Mouse (Mus musculus): Measurements from ENCODE around the gene Ciao2b. TPM values are rescaled to one million over a fixed set of nuclear protein-coding genes. Genes with fewer than 3 reads are reported as not detected.
"Not testable (repeated sequence)": the region's sequence is repeated elsewhere in the genome, so short reads cannot be mapped to it uniquely, and the experiment has no call there.

Gene Ciao2b
- 10 to 100 TPM; 31.4 to 33.5 TPM for total RNA-seq (2021)

DNA sequence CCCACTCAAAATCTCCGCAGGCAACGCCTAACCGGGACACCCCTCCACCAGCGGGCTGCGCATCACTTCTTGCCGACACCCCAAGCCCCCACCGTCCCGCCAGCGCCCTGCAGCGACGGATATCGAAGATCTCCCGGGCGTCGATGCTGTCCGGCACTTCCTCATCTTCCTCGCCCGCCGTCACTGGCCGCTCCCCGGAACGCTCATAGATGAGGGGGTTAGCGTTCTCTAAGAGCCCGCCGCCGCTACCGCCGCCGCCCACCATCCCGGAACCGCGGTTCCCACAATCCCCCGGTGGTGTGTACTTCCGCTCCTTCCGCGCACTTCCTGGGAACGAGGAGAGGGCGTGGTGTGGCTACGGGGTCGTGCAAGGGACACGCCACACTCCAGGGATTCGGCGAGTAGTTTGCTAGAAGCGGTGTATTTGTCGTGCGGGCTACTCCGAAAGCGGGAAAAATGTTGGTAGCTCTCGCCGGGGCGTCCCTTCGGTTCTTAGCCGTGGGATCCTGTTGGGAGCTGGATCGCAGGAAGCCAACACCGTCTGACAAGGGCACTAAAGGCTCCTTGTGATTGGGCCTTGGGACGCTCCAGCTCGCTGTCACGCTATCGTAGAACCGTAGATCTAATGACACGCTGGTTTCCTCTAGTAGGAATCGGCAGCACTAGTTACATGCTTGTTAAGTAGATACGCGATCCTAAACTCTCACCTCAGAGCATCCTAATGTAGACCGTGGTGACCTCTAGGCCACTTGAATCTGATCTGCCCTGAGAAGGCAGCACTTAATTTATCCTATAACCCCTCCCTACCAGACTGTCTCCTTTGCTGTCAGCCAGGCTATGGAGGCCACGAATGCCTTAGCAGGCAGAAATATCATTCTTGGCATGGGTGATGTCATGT is at the start of gene Ciao2b:
Gene Ciao2b (minus strand): TSS at position 540 of the 898 bp plus-strand sequence.
- DNase-seq (ENCODE audit: low spot score in 2 of 2) = peak; percentile 91 to 93
- intact Hi-C loops (cut with DNase I) = loop anchor here (5.0 kb wide), 3 partner anchors 39 to 656 kb away; partner anchors contain the start of genes E2f4 and Exoc3l

DNA sequence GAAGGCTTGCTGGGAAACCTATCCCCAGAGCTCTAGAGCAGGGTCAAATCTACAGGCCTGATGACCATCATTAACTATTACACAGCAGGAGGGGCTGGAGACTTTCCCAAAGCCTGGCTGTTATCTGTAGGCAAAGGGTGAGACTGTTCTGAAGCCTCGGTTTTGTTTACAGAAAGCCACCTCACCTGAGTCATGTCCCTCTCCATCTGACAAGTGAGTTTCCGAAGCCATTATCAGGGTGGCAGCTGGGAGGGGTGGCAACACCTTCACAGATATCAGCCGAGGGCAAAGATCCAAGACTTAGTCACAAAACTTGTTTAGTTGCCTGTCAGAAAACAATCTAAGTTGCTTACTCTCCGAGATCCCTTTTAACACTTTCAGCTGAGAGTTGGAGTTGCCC is 46.7 kb upstream of the Ciao2b start:
- no peak for DNase-seq (ENCODE audit: low spot score in 2 of 2)
- intact Hi-C loops (cut with DNase I) = no loop called here

DNA sequence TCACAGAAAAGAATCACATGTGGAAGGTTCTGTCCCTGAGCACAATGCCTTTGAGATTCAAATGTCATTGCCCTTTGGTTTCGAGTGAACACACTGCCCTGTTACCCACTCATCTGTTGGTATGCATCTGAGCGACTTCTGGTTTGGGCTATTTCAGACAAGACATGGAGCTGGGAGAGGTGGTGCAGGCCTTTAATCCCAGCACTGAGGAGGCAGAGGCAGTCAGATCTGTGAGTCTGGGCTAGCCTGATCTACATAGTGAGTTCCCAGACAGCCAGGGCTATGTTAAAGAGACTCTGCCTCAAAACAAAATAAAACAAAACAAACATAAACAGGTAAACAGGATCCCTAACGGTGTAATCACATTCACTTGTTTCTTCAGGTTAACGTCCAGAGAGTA is 13.8 kb upstream of the Ciao2b start:
- intact Hi-C loops (cut with DNase I) = loop anchor here (5.0 kb wide), 1 partner anchor 562 kb away; no protein-coding TSS in a partner anchor
- no peak for DNase-seq (ENCODE audit: low spot score in 2 of 2)

DNA sequence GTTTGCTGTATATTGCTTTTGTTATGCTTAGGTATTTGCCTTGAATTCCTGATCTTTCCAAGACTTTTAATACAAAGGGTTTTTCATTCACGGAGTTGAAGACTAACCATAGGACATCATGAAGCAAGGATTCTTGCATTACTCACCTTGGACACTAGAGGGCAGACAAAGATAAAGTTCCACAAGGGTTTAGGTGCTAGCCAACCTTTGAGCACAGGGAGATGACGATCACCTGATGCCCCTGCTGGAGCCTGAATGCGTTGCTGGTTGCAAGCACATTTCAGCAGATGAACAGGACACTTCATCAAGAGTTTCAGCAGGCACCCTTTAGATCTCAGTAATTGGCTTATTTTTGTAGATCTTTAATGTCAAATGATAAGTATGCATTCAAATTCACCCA is 13.2 kb upstream of the Ciao2b start:
- intact Hi-C loops (cut with DNase I) = loop anchor here (1.0 to 5.0 kb wide), 2 partner anchors 10 to 562 kb away; no protein-coding TSS in a partner anchor

DNA sequence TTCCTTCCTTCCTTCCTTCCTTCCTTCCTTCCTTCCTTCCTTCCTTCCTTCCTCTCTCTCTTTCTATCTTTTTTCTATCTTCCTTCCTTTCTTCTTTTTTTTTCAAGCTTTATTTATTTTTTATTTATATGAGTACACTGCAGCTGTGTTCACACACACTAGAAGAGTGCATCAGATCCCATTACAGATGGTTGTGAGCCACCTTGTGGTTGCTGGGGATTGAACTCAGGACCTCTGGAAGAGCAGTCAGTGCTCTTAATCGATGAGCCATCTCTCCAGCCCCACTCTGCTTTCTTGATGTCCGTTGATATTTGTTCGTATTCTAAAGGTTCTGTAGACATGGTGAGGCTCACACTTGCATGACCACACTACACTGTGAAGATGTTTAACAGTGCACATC is 2.4 kb upstream of the Ciao2b start:
- intact Hi-C loops (cut with DNase I) = loop anchor here (5.0 kb wide), 3 partner anchors 42 to 653 kb away; partner anchors contain the start of genes E2f4 and Exoc3l
- not testable (repeated sequence) for DNase-seq (ENCODE audit: low spot score in 2 of 2)

More for the DNA sequence above, 13.2 kb upstream of the Ciao2b start:
- DNase-seq (ENCODE audit: low spot score in 2 of 2) = peak; percentile 51 to 70

DNA sequence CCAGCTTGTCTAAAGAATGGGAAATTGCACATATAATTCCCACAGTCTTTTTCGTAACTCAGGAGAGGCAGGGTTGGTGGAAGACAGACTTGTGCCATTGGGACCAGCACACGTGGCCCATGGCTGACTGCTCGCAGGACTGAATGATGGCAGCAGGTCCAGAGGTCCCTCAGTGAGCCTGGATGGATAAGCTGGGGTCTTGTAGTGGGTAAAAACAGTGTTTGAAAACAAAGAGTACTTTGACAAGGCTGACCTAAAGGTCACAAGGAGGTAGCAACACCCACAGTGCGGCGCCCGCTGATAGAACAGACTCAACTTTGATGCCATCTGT is 524 bp upstream of the Ciao2b start:
- intact Hi-C loops (cut with DNase I) = loop anchor here (5.0 kb wide), 3 partner anchors 40 to 655 kb away; partner anchors contain the start of genes E2f4 and Exoc3l
- no peak for DNase-seq (ENCODE audit: low spot score in 2 of 2)

DNA sequence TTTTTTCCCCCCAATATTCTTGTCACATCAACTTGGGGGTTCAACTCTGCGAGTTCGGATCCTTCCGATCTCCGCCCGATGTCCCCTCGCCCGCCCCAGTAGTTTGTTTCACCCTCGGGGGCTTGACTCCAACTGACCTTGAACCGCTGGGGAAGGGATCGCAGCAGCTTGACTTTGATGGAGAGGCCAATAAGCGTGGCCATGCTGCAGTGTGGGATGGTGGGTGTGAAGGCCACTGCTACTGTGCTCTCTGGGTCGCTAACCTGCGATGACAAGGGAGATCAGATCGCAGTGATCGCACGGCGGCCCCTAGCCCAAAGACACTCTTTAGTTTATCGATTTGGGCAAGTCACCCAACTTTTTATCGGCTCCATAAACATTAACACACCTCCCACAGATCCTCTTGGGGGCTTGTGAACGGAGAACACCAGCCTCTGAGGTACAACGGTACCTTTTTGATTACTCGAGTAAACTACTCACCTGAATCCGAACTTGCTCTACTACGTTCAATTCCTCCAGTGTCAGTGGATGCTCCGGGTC is 864 bp downstream of the Ciao2b start:
- intact Hi-C loops (cut with DNase I) = loop anchor here (5.0 kb wide), 3 partner anchors 39 to 656 kb away; partner anchors contain the start of genes E2f4 and Exoc3l

DNA sequence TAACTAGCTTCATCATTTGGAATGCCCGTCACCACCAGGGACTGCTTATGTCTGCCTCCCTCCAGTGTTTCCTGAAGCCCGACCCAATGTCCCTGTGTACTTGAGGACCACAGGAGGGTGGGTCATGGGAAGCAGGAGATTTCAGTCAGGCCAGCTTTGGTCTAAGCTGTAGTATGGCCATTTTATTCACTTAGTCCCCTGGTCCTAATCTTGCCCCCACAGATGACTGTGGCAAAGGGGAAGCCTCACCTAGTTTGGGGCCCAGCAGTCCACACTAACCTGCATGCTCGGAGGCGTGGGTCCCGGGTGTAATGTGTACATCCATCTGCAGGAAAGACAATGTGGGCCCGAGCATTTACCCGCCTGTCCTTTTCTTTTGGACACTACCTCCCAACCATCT is 1.5 kb downstream of the Ciao2b start:
- DNase-seq (ENCODE audit: low spot score in 2 of 2) = no peak
- intact Hi-C loops (cut with DNase I) = loop anchor here (5.0 kb wide), 3 partner anchors 38 to 657 kb away; partner anchors contain the start of genes E2f4 and Exoc3l

More for the DNA sequence above, 864 bp downstream of the Ciao2b start:
- DNase-seq (ENCODE audit: low spot score in 2 of 2) = no peak

DNA sequence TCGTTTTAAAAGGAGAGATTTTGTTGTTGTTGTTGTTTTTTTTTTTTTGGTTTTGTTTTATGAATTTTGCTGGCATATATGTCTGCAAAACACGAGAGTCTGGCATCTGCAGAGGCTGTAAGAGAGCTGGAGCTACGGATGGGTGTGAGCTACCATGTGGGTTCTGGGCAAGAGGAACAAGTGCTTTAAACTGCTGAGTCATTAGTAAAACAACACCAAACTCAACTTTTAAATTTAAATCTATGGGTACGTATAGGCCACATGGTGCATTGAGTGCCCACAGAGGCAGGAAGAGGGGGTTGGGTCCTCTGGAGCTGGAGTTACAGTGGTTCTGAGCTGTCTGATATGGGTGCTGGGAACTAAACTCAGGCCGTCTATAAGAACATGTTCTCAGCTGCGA is 3.8 kb downstream of the Ciao2b start:
- no peak for DNase-seq (ENCODE audit: low spot score in 2 of 2)
- intact Hi-C loops (cut with DNase I) = no loop called here

DNA sequence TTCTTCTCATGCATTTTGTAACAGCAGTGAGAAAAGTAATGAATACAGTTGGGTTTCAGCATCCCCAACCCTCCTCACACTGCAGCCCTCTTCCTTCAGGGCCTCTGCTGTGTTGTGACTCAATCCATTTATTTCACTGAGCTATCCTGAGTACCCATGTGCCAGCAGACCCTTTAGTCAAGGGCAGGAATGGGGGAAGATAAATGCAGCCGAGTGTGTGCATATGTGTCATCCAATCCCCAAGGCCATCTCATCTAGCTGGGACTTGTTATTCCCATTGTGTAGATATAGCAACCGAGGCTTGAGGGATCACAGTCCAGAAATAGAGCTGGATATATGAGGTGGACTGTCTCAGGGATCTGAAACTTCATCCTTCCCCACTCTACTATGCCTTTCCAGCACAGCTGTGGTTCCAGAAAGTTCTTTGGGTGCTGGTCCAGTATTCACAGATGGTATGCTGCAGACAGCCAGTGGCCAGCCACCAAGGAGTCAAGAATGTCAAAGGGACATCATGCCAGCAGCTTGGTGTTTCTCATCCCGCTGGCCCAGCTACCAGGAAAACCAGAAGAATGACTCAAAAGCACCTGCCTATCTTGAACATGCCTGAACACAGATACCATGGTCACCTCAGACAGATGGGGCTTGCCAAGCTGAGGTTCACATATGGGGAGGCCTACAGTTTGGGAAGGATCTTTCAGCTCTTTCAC is 6.6 kb downstream of the Ciao2b start:
- intact Hi-C loops (cut with DNase I) = no loop called here
- DNase-seq (ENCODE audit: low spot score in 2 of 2) = no peak

DNA sequence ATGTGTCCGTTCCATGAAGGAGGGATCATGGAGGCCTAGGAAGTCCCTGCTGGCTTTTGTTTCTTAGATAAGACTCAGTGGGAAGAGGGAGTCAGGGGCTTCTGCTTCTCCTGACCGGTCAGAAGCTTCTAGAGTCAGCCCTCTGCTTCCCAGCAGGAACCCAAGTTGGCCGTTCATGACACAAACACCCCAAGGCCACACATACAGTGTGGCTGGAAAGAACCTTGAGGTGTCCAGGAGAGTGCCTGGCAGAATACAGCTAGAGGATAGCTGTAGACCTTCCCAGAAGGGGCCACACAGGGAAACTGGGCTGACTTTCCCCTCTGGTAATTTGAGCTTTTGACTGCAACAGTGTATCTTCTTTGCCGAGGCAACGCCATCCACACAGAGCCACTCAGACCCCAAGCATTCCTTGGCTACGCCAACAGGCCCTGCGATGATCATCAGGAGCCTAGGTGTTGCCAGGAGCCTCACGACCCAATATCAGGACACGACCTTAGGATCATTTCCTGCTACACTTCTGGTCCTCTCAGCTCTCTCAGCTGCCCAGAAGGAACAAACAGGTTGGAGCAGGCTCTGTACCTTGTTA is 8.5 kb downstream of the Ciao2b start:
- intact Hi-C loops (cut with DNase I) = no loop called here
- no peak for DNase-seq (ENCODE audit: low spot score in 2 of 2)

DNA sequence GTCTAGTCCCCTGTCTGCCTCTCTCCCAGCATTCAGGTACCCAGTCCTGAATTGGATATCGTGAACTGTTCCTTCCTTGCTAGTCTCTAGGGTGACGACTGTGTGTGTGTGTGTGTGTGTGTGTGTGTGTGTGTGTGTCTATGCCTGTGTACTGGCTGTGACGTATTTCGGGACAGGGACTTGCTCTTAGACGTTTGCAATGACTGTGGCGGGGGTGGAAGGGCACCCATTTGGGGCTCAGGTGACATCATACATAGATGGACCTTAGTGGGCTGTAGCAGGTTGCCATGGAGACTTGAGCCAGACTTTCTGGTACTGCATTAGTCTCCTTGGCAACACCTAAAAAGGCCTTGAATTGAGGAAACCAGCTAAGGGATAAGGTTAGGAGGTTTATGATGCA is 9.3 kb downstream of the Ciao2b start:
- peak; percentile 23 to 36 for DNase-seq (ENCODE audit: low spot score in 2 of 2)
- intact Hi-C loops (cut with DNase I) = no loop called here

DNA sequence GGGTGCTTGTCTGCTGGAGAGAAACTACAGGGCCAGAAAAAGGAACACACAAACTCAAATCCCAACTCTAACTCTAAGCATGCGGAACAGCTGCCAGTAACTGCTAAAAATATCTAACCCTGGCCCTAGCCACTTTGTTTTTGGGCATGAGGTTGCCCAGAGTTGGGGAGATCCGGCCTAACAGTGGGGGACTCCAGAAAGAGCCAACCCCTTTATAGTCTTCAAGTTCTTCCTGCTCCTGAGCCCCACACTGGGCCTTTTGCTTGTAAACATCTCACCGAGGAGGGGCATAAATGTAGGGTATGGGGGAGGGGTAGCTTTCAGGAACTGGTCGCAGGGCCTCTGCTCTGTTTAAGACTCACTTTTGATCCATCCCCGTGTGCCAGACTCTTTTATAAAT is 9.8 kb downstream of the Ciao2b start:
- DNase-seq (ENCODE audit: low spot score in 2 of 2) = no peak
- intact Hi-C loops (cut with DNase I) = no loop called here

DNA sequence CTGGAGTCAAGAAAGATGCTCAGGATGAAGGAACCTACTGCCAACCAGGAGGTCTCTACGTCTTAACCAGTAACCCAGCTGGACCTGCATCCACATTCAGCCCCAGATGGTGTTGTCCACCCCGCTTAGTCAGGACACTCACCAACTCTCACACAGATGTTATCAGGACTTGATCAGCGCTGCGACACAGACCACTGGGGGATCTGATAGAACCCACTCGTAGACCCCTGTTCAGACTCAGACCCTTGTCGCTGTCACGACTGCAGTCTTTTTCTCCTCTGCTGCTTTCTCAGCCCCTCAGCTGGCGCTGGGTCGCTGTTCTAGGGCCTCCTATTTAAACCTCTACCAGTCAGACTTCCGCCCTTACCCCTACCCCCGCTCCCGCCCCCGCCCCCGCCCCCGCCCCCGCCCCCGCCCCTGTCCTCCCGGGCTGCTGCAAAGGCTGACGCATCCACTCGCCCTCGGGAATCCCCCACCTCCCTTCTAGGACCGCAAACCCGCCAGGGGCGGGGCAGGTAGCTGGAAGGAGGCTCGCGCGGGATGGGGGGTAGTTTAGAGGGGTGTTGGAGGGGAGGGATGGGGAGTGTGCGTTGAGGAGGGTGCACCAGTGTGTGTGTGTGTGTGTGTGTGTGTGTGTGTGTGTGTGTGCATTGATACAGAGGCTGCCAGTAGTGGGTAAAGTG is 10.6 kb downstream of the Ciao2b start, which contains the start of gene Rrad:
Gene Rrad (minus strand): TSS at position 347 of the 683 bp plus-strand sequence.
- no peak for DNase-seq (ENCODE audit: low spot score in 2 of 2)
- intact Hi-C loops (cut with DNase I) = no loop called here

DNA sequence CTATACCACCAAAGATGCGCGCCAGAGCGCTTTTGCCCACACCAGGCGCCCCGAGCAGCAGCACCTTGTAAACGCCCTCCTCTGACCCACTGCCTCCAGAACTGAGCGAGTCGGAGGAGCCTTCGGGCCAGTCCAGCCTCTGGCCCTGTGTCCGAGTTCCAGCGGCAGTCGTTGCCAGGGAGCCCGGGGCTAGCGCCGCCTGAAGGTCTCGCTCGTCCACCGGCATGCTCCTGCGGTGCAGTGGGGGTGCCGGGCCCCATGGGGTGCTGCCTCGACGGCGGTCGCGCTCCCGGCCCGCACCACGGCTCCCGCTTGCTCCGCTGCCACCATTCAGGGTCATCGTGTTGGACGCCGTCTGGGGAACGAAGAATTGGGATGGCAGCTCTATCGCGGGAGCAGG is 11.2 kb downstream of the Ciao2b start:
- intact Hi-C loops (cut with DNase I) = no loop called here
- no peak for DNase-seq (ENCODE audit: low spot score in 2 of 2)

DNA sequence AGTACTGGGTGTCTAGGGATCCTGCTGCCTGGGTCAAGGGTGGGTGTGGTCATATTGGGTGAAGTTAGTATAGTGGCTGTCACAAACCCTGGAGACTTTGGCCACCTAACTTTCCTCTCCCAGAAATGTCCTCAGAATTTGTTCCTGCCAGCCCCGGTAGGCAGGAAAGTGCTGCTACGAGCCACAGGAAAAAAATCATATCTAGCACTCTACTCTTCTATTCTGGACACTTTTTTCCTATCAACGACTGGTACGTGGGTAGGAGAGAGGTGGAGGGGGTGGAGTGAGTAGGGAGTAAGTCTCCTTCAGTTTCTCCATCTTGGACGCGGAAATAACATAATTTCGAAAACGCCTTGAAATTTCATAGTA is 11.7 kb downstream of the Ciao2b start:
- DNase-seq (ENCODE audit: low spot score in 2 of 2) = no peak

DNA sequence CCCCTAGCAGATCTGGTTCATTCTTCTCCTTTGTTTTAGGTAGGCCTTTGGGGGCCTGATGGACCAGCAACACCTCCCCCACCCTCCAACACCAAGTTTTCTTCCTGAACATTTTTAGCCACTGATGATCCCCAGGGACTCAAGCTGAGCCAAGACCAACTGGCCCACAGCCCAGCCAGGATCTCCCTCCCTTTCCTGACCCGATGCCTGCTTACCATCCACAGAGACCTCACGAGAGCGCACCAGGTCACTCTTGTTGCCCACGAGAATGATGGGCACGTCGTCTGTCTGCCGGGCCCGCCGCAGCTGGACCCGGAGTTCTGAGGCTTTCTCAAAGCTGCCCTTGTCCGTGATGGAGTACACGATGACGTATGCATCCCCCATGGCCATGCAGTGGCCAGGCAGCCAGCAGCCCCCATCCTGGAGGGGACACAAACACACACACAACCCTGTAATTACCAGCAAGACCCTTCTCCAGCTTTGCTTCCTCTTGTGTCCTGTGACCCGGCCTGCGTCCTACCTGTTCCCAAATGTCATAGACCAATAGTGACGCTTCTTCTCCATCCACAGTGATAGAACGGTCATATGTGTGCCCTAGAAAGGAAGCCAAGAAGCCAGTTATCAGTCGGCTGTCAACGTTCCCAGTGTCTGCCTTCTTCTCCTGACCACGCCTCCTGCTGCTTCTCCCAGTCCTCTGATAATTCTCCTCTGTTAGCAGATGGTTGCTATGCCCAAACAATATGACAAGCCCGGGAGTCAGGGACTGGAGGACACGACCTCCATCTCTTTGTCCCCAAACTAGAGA is 12.3 kb downstream of the Ciao2b start:
- intact Hi-C loops (cut with DNase I) = no loop called here
- DNase-seq (ENCODE audit: low spot score in 2 of 2) = no peak

More for the DNA sequence above, 11.7 kb downstream of the Ciao2b start:
- intact Hi-C loops (cut with DNase I) = no loop called here

DNA sequence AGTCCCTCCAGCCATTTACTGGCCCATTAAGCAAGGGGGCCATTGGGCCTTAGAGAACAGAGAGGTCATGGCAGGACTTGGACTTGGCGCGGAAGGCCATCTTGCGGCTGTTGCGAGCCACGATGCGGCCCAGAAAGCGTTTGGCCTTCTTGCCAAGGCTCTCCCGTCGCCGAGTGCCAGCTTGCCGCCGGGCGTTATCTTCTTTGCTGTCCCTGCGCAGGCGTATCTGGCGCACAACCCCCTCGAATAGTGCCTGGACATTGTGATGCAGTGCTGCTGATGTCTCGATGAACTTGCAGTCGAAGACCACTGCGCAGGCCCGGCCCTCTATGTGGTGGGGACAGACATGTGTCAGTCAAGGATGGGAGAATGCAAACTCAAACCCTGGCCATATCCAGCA is 13.4 kb downstream of the Ciao2b start:
- DNase-seq (ENCODE audit: low spot score in 2 of 2) = no peak
- intact Hi-C loops (cut with DNase I) = no loop called here

All from left cerebral cortex, postnatal 36 days (tissue).